Mouse (Mus musculus): ENCODE data around the gene Gm973. TPM values are rescaled to one million over a fixed set of nuclear protein-coding genes. Genes with fewer than 3 reads are reported as not detected.

The Gm973 gene
- total and polyA plus RNA-seq, 3 experiments = 0.05 to 3.7 TPM; not detected in 1

- Histone ChIP-seq H3K36me3 (replicated peaks) (no peaks in the 10 kb centered on the region), H3K4me1 (ENCODE audit: insufficient read depth, low read depth, low read length) (peaks cover 40% of the 10 kb centered on the region)
- no peak for ATAC-seq (ENCODE audit: extremely low read depth, insufficient number of reproducible peaks, low FRiP score, poor library complexity, severe bottlenecking)
Observed at GRCm38 (mm10) chr1:59569301-59569700, 53.2 kb downstream of the Gm973 start.

DNA sequence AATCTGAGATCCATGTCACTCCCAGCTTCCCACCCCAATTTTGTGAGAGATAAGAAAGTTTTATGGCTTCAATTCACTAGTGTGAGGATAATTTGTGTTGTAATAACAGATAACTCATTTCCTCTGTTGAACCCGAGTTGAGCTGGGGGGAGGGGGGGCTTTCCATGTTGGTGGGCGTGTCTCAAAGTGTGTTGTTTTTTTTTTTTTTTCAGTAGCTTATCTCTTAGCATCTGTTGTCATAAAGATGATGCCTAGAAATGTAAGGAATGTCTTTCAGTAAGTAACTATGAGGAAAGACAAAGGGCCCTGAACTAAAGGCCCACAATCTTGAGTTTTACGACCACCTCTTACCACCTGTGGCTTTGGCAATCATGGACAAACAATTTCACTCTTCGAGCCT lies 54.7 kb downstream of the Gm973 start:
- DNase-seq (ENCODE audit: low spot score) = no peak
- no peaks in the 10 kb centered on the region for H3K36me3 ChIP-seq (replicated peaks)
- TF ChIP-seq GATA2 (IDR thresholded peaks at IDR 0.05; ENCODE audit: borderline replicate concordance, low read depth, low read length) = no peak
- no peak for TF ChIP-seq GATA1 (IDR thresholded peaks at IDR 0.05; ENCODE audit: borderline replicate concordance, low read length)
- TF ChIP-seq TAL1 (conservative IDR thresholded peaks at IDR 0.05; ENCODE audit: low read depth, low read length) = no peak
- no peak for TF ChIP-seq CTCF (IDR thresholded peaks at IDR 0.05; ENCODE audit: low read depth, low read length)
- no peak for TF ChIP-seq POLR2AphosphoS5 (IDR thresholded peaks at IDR 0.05; ENCODE audit: insufficient replicate concordance, low read depth, low read length)
- ATAC-seq (ENCODE audit: extremely low read depth, insufficient number of reproducible peaks, low FRiP score, poor library complexity, severe bottlenecking) = peak; percentile 57; the same call in 1 of the 2 replicates
- peaks cover 42% of the 10 kb centered on the region for H3K4me1 ChIP-seq (ENCODE audit: insufficient read depth, low read depth, low read length)
- H3K27me3 ChIP-seq (ENCODE audit: insufficient read depth, low read length) = peaks cover 28% of the 10 kb centered on the region
- H3K9me3 ChIP-seq (replicated peaks) = no peaks in the 10 kb centered on the region
- no peak overlapping the region for H3K4me3 ChIP-seq (ENCODE audit: low read depth, low read length)

More at GRCm38 (mm10) chr1:59569301-59569700, 53.2 kb downstream of the Gm973 start:
- no peak for DNase-seq (ENCODE audit: low spot score)
- H3K4me3 ChIP-seq (ENCODE audit: low read depth, low read length) = no peak overlapping the region
- H3K9me3 ChIP-seq (replicated peaks) = no peaks in the 10 kb centered on the region
- TF ChIP-seq TAL1 (conservative IDR thresholded peaks at IDR 0.05; ENCODE audit: low read depth, low read length) (no peak), POLR2AphosphoS5 (IDR thresholded peaks at IDR 0.05; ENCODE audit: insufficient replicate concordance, low read depth, low read length) (no peak), CTCF (IDR thresholded peaks at IDR 0.05; ENCODE audit: low read depth, low read length) (no peak)
- peaks cover 32% of the 10 kb centered on the region for H3K27me3 ChIP-seq (ENCODE audit: insufficient read depth, low read length)

GRCm38 (mm10) chr1:59571502-59571901 lies 55.4 kb downstream of the Gm973 start:
- Histone ChIP-seq H3K9me3 (replicated peaks) (no peaks in the 10 kb centered on the region), H3K27me3 (ENCODE audit: insufficient read depth, low read length) (peaks cover 27% of the 10 kb centered on the region), H3K4me3 (ENCODE audit: low read depth, low read length) (no peak overlapping the region), H3K4me1 (ENCODE audit: insufficient read depth, low read depth, low read length) (peaks cover 40% of the 10 kb centered on the region), H3K36me3 (replicated peaks) (no peaks in the 10 kb centered on the region)
- ATAC-seq (ENCODE audit: extremely low read depth, insufficient number of reproducible peaks, low FRiP score, poor library complexity, severe bottlenecking) = no peak
- TF ChIP-seq CTCF (IDR thresholded peaks at IDR 0.05; ENCODE audit: low read depth, low read length) (no peak), POLR2AphosphoS5 (IDR thresholded peaks at IDR 0.05; ENCODE audit: insufficient replicate concordance, low read depth, low read length) (no peak)
- no peak for DNase-seq (ENCODE audit: low spot score)

GRCm38 (mm10) chr1:59573843-59574242 lies 57.8 kb downstream of the Gm973 start:
- Histone ChIP-seq H3K36me3 (replicated peaks) (no peaks in the 10 kb centered on the region), H3K9me3 (replicated peaks) (no peaks in the 10 kb centered on the region), H3K4me1 (ENCODE audit: insufficient read depth, low read depth, low read length) (peaks cover 40% of the 10 kb centered on the region), H3K4me3 (ENCODE audit: low read depth, low read length) (no peak overlapping the region), H3K27me3 (ENCODE audit: insufficient read depth, low read length) (peaks cover 30% of the 10 kb centered on the region)
- no peak for DNase-seq (ENCODE audit: low spot score)
- TF ChIP-seq POLR2AphosphoS5 (IDR thresholded peaks at IDR 0.05; ENCODE audit: insufficient replicate concordance, low read depth, low read length) (no peak), TAL1 (conservative IDR thresholded peaks at IDR 0.05; ENCODE audit: low read depth, low read length) (no peak), GATA2 (IDR thresholded peaks at IDR 0.05; ENCODE audit: borderline replicate concordance, low read depth, low read length) (no peak), GATA1 (IDR thresholded peaks at IDR 0.05; ENCODE audit: borderline replicate concordance, low read length) (no peak), CTCF (IDR thresholded peaks at IDR 0.05; ENCODE audit: low read depth, low read length) (no peak)
- ATAC-seq (ENCODE audit: extremely low read depth, insufficient number of reproducible peaks, low FRiP score, poor library complexity, severe bottlenecking) = no peak

- Histone ChIP-seq H3K9me3 (replicated peaks) (no peaks in the 10 kb centered on the region), H3K4me3 (ENCODE audit: low read depth, low read length) (no peak overlapping the region), H3K36me3 (replicated peaks) (no peaks in the 10 kb centered on the region), H3K27me3 (ENCODE audit: insufficient read depth, low read length) (peaks cover 31% of the 10 kb centered on the region), H3K4me1 (ENCODE audit: insufficient read depth, low read depth, low read length) (peaks cover 40% of the 10 kb centered on the region)
- DNase-seq (ENCODE audit: low spot score) = no peak
- ATAC-seq (ENCODE audit: extremely low read depth, insufficient number of reproducible peaks, low FRiP score, poor library complexity, severe bottlenecking) = no peak
- TF ChIP-seq GATA1 (IDR thresholded peaks at IDR 0.05; ENCODE audit: borderline replicate concordance, low read length) (no peak), POLR2AphosphoS5 (IDR thresholded peaks at IDR 0.05; ENCODE audit: insufficient replicate concordance, low read depth, low read length) (no peak), TAL1 (conservative IDR thresholded peaks at IDR 0.05; ENCODE audit: low read depth, low read length) (no peak), CTCF (IDR thresholded peaks at IDR 0.05; ENCODE audit: low read depth, low read length) (no peak), GATA2 (IDR thresholded peaks at IDR 0.05; ENCODE audit: borderline replicate concordance, low read depth, low read length) (no peak)
Observed at GRCm38 (mm10) chr1:59574262-59575187, 58.5 kb downstream of the Gm973 start.

- H3K4me3 ChIP-seq (ENCODE audit: low read depth, low read length) = no peak overlapping the region
- no peaks in the 10 kb centered on the region for H3K9me3 ChIP-seq (replicated peaks)
- DNase-seq (ENCODE audit: low spot score) (no peak), ATAC-seq (ENCODE audit: extremely low read depth, insufficient number of reproducible peaks, low FRiP score, poor library complexity, severe bottlenecking) (no peak)
- H3K36me3 ChIP-seq (replicated peaks) = no peaks in the 10 kb centered on the region
- TF ChIP-seq POLR2AphosphoS5 (IDR thresholded peaks at IDR 0.05; ENCODE audit: insufficient replicate concordance, low read depth, low read length) = no peak
- no peak for TF ChIP-seq GATA2 (IDR thresholded peaks at IDR 0.05; ENCODE audit: borderline replicate concordance, low read depth, low read length)
- no peak for TF ChIP-seq GATA1 (IDR thresholded peaks at IDR 0.05; ENCODE audit: borderline replicate concordance, low read length)
- TF ChIP-seq TAL1 (conservative IDR thresholded peaks at IDR 0.05; ENCODE audit: low read depth, low read length) = no peak
- TF ChIP-seq CTCF (IDR thresholded peaks at IDR 0.05; ENCODE audit: low read depth, low read length) = no peak
- peaks cover 20% of the 10 kb centered on the region for H3K4me1 ChIP-seq (ENCODE audit: insufficient read depth, low read depth, low read length)
- peaks cover 52% of the 10 kb centered on the region for H3K27me3 ChIP-seq (ENCODE audit: insufficient read depth, low read length)
Observed at GRCm38 (mm10) chr1:59578770-59579169, 62.7 kb downstream of the Gm973 start.

Measured in G1E (cell line).